Mouse (Mus musculus): ENCODE results near the gene Rbp1.

The Rbp1 gene

GRCm38 (mm10) chr9:98422656-98423055, at the start of gene Rbp1:
Rbp1 (plus strand) TSS chr9:98422961.
- CTCF ChIA-PET: no interaction called here

- CTCF ChIA-PET: no interaction called here
Measured at GRCm38 (mm10) chr9:98373358-98373757, 49.4 kb upstream of the Rbp1 start.

GRCm38 (mm10) chr9:98374897-98375296, 47.9 kb upstream of the Rbp1 start:
- CTCF ChIA-PET: no interaction called here

- CTCF ChIA-PET: no interaction called here
Measured at GRCm38 (mm10) chr9:98375329-98376170, 47.2 kb upstream of the Rbp1 start.

GRCm38 (mm10) chr9:98379736-98380135, 43.0 kb upstream of the Rbp1 start:
- CTCF ChIA-PET: no interaction called here

- CTCF ChIA-PET: no interaction called here
Measured at GRCm38 (mm10) chr9:98380593-98380992, 42.2 kb upstream of the Rbp1 start.

- CTCF ChIA-PET: no interaction called here
Measured at GRCm38 (mm10) chr9:98387741-98388632, 34.8 kb upstream of the Rbp1 start.

GRCm38 (mm10) chr9:98388633-98388965, 34.2 kb upstream of the Rbp1 start:
- CTCF ChIA-PET: no interaction called here

- CTCF ChIA-PET: no interaction called here
Measured at GRCm38 (mm10) chr9:98393496-98393895, 29.3 kb upstream of the Rbp1 start.

- CTCF ChIA-PET: no interaction called here
Measured at GRCm38 (mm10) chr9:98397211-98397610, 25.6 kb upstream of the Rbp1 start.

GRCm38 (mm10) chr9:98397866-98398265, 24.9 kb upstream of the Rbp1 start:
- CTCF ChIA-PET: no interaction called here

- CTCF ChIA-PET: no interaction called here
Measured at GRCm38 (mm10) chr9:98400185-98400894, 22.4 kb upstream of the Rbp1 start.

- CTCF ChIA-PET: no interaction called here
Measured at GRCm38 (mm10) chr9:98401611-98402010, 21.1 kb upstream of the Rbp1 start.

GRCm38 (mm10) chr9:98407771-98408170, 15.0 kb upstream of the Rbp1 start:
- CTCF ChIA-PET: no interaction called here

GRCm38 (mm10) chr9:98409137-98409536, 13.6 kb upstream of the Rbp1 start:
- CTCF ChIA-PET: no interaction called here

GRCm38 (mm10) chr9:98415427-98415826, 7.3 kb upstream of the Rbp1 start:
- CTCF ChIA-PET: no interaction called here

- CTCF ChIA-PET: no interaction called here
Measured at GRCm38 (mm10) chr9:98417919-98418318, 4.8 kb upstream of the Rbp1 start.

- CTCF ChIA-PET: no interaction called here
Measured at GRCm38 (mm10) chr9:98418346-98418745, 4.4 kb upstream of the Rbp1 start.

GRCm38 (mm10) chr9:98420666-98421065, 2.1 kb upstream of the Rbp1 start:
- CTCF ChIA-PET: no interaction called here

GRCm38 (mm10) chr9:98421903-98422302, 858 bp upstream of the Rbp1 start:
- CTCF ChIA-PET: no interaction called here

- CTCF ChIA-PET: no interaction called here
Measured at GRCm38 (mm10) chr9:98423691-98424090, 930 bp downstream of the Rbp1 start.

GRCm38 (mm10) chr9:98424291-98424690, 1.5 kb downstream of the Rbp1 start:
- CTCF ChIA-PET: no interaction called here

All from spleen, embryonic (tissue).